Mouse (Mus musculus) kidney, adult 2 months (tissue): Measurements from ENCODE around the gene Trmt1.

Source experiments
- CTCF ChIP-seq: fragments of 200-500 bp; conservative IDR thresholded peaks from 2 replicates; pipeline ENCODE4 v1.5.1; 2011; ENCODE audit warnings: low read depth, mild to moderate bottlenecking, control low read depth, low read length, moderate library complexity, mixed read lengths; ENCODE audit not compliant: insufficient read depth, insufficient read length
- POLR2A ChIP-seq: fragments of 200-500 bp; IDR thresholded peaks from one replicate; pipeline ENCODE4 v1.6.1; 2011; ENCODE audit warnings: low read depth, low read length, control low read depth

DNA sequence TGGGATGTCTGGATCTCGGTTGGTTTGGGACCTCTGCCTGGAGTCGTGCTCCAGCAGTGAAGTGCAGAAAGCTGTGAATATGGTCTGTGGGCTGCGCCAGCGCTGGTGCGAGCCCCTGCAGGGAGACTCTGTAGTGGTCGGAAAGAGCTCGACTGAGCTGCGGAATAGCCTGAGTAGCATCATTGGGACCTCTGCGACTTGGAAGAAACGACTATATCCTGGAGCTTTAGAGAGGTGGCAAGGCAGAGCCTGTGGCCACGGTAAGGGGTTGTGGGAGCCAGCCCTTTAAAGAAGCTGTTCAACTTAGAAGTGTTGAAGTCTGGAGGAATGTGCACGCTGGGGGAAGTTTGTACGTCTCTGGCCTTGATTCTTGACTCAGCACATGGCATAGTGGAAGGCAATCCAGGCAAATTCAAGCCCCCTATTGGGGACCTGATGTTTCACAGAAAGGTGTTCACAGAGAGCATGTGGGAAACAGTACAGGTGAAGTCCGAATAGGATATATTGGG is 20.7 kb upstream of the Trmt1 start:
- TF ChIP-seq POLR2A (no peak), CTCF (no peak)
